Mouse (Mus musculus) hindbrain, embryonic 11.5 days (tissue): ENCODE results near the gene Gm17364. TPM values are rescaled to one million over a fixed set of nuclear protein-coding genes. Genes with fewer than 3 reads are reported as not detected.

Source experiments
- ATAC-seq: fragments of 200-750 bp; cut with Nextera tagmentation; 2 replicates; pipeline ENCODE4 v1.8.0; 2017; ENCODE audit warnings: mild to moderate bottlenecking, moderate TSS enrichment, moderate library complexity; ENCODE audit not compliant: low FRiP score
- DNase-seq: peaks from one replicate; pipeline ENCODE4 v3.0.0-alpha.2; 2015; ENCODE audit warnings: low spot score
- H3K27ac ChIP-seq: fragments of 300-500 bp; sonication (generic); 2 replicates; pipeline ENCODE4 v1.5.1; 2014; ENCODE audit warnings: mild to moderate bottlenecking, low read depth, low read length
- H3K27me3 ChIP-seq: fragments of 300-500 bp; sonication (generic); 2 replicates; pipeline ENCODE4 v1.6.1; 2014; ENCODE audit warnings: mild to moderate bottlenecking, low read length, moderate library complexity, mixed read lengths; ENCODE audit not compliant: control insufficient read depth, insufficient read depth
- H3K36me3 ChIP-seq: fragments of 300-500 bp; sonication (generic); 2 replicates; pipeline ENCODE4 v1.6.1; 2014; ENCODE audit warnings: mild to moderate bottlenecking, low read length, moderate library complexity, mixed read lengths; ENCODE audit not compliant: control insufficient read depth, insufficient read depth
- H3K4me1 ChIP-seq: fragments of 300-500 bp; sonication (generic); replicated peaks from 2 replicates; pipeline ENCODE4 v1.6.1; 2014; ENCODE audit warnings: low read length, mixed read lengths; ENCODE audit not compliant: control insufficient read depth, insufficient read depth
- H3K4me2 ChIP-seq: fragments of 300-500 bp; sonication (generic); replicated peaks from 2 replicates; pipeline ENCODE4 v1.6.1; 2014; ENCODE audit warnings: mild to moderate bottlenecking, low read depth, low read length
- H3K4me3 ChIP-seq: fragments of 300-500 bp; sonication (generic); 2 replicates; pipeline ENCODE4 v1.5.1; 2014; ENCODE audit warnings: low read depth, low read length
- H3K9ac ChIP-seq: fragments of 300-500 bp; sonication (generic); 2 replicates; pipeline ENCODE4 v1.6.1; 2014; ENCODE audit warnings: low read depth, low read length
- H3K9me3 ChIP-seq: fragments of 300-500 bp; sonication (generic); 2 replicates; pipeline ENCODE4 v1.6.1; 2016; ENCODE audit warnings: low read length; ENCODE audit not compliant: control insufficient read depth
- WGBS: fragments of 180-500 bp; shearing (Covaris S2); extraction: QIAGEN DNeasy Blood & Tissue Kit; methylation state at CpG from one replicate; pipeline ENCODE4 v1.1.7; 2014; 5-methylcytosine and 5-hydroxymethylcytosine counted together
- polyA plus RNA-seq: library from polyadenylated mRNA; unstranded; fragments of >200 nt; fragmentation: Nextera tagmentation; extraction: Ambion mirVana; gene quantifications from 2 replicates; pipeline ENCODE4 v1.2.1, GENCODE M21; 2014

Gm17364 gene
- polyA plus RNA-seq, 1 experiment from 2014 or later: not detected

GRCm38 (mm10) chr13:41248751-41249520, 24.8 kb downstream of the Gm17364 start:
- peak overlapping the region; percentile 1; the same call in 1 of the 2 replicates for H3K9ac ChIP-seq
- H3K27ac ChIP-seq: no peak overlapping the region
- peak overlapping the region; percentile 71 for H3K4me3 ChIP-seq
- H3K36me3 ChIP-seq: no peaks in the 10 kb centered on the region
- peak overlapping the region; percentile 26 for H3K4me2 ChIP-seq
- H3K27me3 ChIP-seq: no peaks in the 10 kb centered on the region
- ATAC-seq (peak; percentile 10; the same call in 1 of the 2 replicates), DNase-seq (no peak)
- H3K4me1 ChIP-seq: no peaks in the 10 kb centered on the region
- WGBS: 48% methylated on average over 12 of the region's 12 CpGs
- no peaks in the 10 kb centered on the region for H3K9me3 ChIP-seq

DNA sequence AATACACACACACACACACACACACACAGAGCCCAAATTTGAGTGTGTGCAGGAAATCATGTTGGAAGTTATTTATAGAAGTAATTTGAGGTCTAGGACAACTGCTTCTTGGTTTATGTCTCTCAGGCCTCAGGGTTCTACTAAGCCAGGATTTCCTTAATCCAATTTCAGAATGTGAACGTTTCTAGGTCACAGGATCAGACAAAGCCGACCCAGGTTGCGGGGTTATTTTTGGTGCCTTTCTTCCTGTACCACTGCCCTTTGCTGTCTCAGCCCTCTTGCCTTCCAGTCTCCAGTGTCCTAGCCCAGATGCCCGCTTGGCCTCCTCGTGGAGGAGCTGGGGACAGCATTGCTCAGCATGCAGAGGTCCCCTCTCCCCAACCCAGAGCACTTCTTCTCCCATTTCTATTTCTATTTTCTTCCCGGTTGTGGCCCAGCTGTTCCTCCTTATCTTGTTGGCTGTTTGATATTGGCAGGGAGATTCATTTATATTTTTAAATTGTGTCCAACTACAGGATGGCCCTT, 29.4 kb downstream of the Gm17364 start:
- 69% methylated on average over 6 of the region's 6 CpGs for WGBS
- Histone ChIP-seq H3K9ac (no peak overlapping the region), H3K4me2 (no peak overlapping the region), H3K36me3 (no peaks in the 10 kb centered on the region), H3K9me3 (no peaks in the 10 kb centered on the region), H3K27ac (no peak overlapping the region), H3K4me1 (no peaks in the 10 kb centered on the region), H3K4me3 (no peak overlapping the region), H3K27me3 (no peaks in the 10 kb centered on the region)
- DNase-seq: no peak
- no peak for ATAC-seq

DNA sequence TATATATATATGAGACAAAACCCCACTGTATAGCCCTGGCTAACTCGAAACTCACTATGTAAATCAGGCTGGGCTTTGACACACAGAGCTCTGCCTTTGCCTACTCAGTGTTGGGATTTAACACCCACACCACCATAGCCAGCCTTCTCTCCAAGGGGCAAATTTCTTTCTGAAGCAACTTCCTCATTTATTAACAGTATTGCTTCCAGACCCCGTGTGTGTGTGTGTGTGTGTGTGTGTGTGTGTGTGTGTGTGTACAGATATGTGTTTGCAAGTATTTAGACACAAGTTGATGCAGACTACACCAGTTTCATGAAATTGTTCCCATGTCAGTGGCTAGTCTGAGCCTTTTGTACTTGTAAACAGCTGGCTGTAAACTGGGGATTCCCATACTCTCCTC, 32.2 kb downstream of the Gm17364 start:
- no peaks in the 10 kb centered on the region for H3K36me3 ChIP-seq
- DNase-seq (no peak), ATAC-seq (no peak)
- H3K9me3 ChIP-seq: no peaks in the 10 kb centered on the region
- no peaks in the 10 kb centered on the region for H3K27me3 ChIP-seq
- no peak overlapping the region for H3K9ac ChIP-seq
- no peak overlapping the region for H3K27ac ChIP-seq
- 85% methylated on average over 2 of the region's 2 CpGs for WGBS
- no peaks in the 10 kb centered on the region for H3K4me1 ChIP-seq
- H3K4me3 ChIP-seq: no peak overlapping the region
- no peak overlapping the region for H3K4me2 ChIP-seq

GRCm38 (mm10) chr13:41238805-41239130, 35.0 kb downstream of the Gm17364 start:
- DNase-seq (peak; percentile 68), ATAC-seq (no peak)
- Histone ChIP-seq H3K36me3 (no peaks in the 10 kb centered on the region), H3K27me3 (no peaks in the 10 kb centered on the region), H3K9me3 (no peaks in the 10 kb centered on the region), H3K4me2 (no peak overlapping the region), H3K4me1 (no peaks in the 10 kb centered on the region), H3K9ac (no peak overlapping the region), H3K4me3 (no peak overlapping the region), H3K27ac (no peak overlapping the region)
- WGBS: 14% methylated on average over 5 of the region's 5 CpGs

- Histone ChIP-seq H3K27me3 (no peaks in the 10 kb centered on the region), H3K9ac (no peak overlapping the region), H3K4me1 (no peaks in the 10 kb centered on the region), H3K27ac (no peak overlapping the region), H3K4me3 (no peak overlapping the region), H3K36me3 (no peaks in the 10 kb centered on the region), H3K9me3 (no peaks in the 10 kb centered on the region), H3K4me2 (no peak overlapping the region)
- WGBS: 79% methylated on average over 10 of the region's 10 CpGs
- DNase-seq (no peak), ATAC-seq (no peak; the same call in 1 of the 2 replicates)
Observed at GRCm38 (mm10) chr13:41238035-41238804, 35.6 kb downstream of the Gm17364 start.

DNA sequence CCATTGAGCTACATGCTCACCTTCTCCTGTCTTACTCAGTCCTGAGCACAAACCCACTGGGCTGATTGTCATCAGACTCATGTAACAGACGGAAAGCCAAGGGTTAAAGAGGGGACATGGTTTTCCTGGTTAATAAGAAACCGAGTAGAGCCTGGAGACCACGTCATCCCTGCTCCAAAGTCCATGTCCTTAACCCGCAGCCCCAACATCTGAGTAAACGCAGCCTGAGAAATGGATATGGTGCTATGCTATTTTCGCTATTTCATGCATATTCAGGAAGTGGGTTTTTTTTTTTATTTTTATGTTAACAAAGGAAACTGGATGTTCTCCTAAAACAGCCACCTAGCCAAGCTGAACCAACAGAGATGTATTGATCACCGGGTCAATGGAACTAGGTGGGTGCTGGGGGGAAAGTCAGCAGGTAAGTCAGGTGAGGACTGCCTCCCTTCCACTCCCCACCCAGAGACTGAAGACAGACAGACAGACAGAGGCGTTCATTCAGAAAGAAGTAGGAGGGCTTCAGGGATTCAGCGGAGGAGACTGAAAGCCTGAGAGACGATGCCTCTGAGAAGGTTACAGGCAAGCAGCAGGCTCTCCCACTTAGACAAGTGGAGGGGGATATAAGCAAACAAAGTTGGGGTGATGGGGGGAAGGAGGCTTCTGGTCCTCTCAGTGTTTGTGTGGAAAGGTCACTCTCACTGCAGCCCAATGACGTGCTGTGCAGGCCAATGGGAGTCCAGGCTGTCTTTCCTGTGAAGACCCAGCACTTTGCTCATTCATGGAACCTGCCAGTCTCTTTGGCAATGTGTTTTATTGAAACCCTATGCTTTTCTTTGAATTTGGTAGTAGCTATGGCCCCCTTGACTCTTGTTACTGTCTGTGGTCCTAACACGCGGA, 37.7 kb downstream of the Gm17364 start:
- H3K36me3 ChIP-seq: no peaks in the 10 kb centered on the region
- H3K9ac ChIP-seq: no peak overlapping the region
- no peak overlapping the region for H3K4me3 ChIP-seq
- H3K4me2 ChIP-seq: no peak overlapping the region
- no peak for ATAC-seq
- WGBS: 76% methylated on average over 13 of the region's 13 CpGs
- no peaks in the 10 kb centered on the region for H3K4me1 ChIP-seq
- no peak overlapping the region for H3K27ac ChIP-seq
- no peak for DNase-seq
- no peaks in the 10 kb centered on the region for H3K9me3 ChIP-seq
- no peaks in the 10 kb centered on the region for H3K27me3 ChIP-seq

DNA sequence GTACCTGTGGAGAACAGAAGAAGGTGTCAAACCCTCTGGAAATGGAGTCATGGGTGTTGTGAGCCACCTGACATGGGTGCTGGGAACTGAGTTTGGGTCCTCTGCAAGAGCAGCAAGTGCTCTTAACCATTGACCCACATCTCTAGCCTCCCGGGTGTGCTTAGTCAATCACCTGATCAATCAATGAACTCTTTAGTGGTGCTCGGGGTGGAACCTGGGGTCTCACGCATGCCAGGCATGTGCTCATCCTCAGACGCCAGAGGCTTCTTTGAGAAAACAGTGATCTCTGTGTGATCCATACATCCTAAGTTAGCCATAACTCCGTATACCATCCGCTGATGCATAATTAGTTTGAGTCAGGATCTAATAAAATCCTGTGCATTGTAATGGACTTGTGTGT, 38.6 kb downstream of the Gm17364 start:
- no peaks in the 10 kb centered on the region for H3K36me3 ChIP-seq

GRCm38 (mm10) chr13:41233241-41233640, 40.5 kb downstream of the Gm17364 start:
- Histone ChIP-seq H3K4me1 (no peaks in the 10 kb centered on the region), H3K9ac (no peak overlapping the region), H3K27me3 (no peaks in the 10 kb centered on the region), H3K27ac (no peak overlapping the region), H3K9me3 (no peaks in the 10 kb centered on the region), H3K4me2 (no peak overlapping the region), H3K4me3 (no peak overlapping the region), H3K36me3 (no peaks in the 10 kb centered on the region)
- DNase-seq: no peak
- WGBS: 87% methylated on average over 7 of the region's 7 CpGs
- ATAC-seq: no peak

More for the DNA sequence above, 38.6 kb downstream of the Gm17364 start:
- no peaks in the 10 kb centered on the region for H3K9me3 ChIP-seq
- H3K4me1 ChIP-seq: no peaks in the 10 kb centered on the region
- H3K4me3 ChIP-seq: no peak overlapping the region
- no peak overlapping the region for H3K4me2 ChIP-seq
- H3K27me3 ChIP-seq: no peaks in the 10 kb centered on the region
- 91% methylated on average over 6 of the region's 6 CpGs for WGBS
- no peak overlapping the region for H3K9ac ChIP-seq
- no peak for DNase-seq
- ATAC-seq: no peak
- no peak overlapping the region for H3K27ac ChIP-seq
